Mouse (Mus musculus): ENCODE measurements at regions not wholly inside any gene's neighbourhood (a gene's known extent, or its start where the extent isn't known, plus 50 kb on each side); places are given as distances from the start of the nearest gene placed in this dataset.
"Not testable (repeated sequence)": the region's sequence is repeated elsewhere in the genome, so short reads cannot be mapped to it uniquely, and the experiment has no call there.

- no peak for DNase-seq
Measured at GRCm38 (mm10) chr2:133748493-133748892, 196.5 kb downstream of the Bmp2 start.

DNA sequence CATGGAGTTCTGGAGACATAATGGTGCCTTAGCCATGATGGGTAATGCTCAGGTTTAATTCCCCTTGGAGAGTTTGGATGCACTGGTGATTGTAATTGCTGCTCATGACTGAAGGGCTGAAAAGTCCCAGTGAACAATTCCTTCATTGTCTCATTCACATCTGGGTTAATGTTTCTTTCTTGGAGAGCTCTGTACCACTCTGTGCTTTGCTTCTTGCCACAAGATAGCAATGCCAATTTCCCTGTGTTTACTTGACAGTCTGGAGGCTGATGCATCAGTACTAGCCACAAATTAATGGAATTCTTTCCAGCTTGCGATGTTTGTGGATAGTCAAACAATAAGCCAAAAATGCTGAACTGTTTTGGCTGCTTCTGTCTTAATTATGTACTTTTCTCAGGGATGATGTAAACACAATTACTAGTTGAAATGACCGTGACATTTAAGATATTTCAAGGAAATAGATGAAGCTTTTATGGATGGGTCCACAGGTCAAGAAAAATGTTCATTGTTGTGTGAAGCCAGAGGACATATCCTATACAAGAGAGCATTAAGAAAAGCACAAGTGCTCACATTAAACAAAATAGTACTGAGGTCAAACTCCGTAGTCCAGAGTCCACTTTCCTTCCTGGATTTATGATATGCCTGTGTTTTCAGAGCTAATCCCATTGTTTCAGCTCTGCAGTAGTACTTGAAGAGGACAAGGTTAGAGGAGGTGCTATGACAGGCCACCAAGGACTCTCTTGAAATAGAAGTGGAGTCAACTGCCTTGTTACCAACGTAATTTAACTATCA lies 198.1 kb downstream of the Bmp2 start:
- DNase-seq = no peak

- DNase-seq = no peak
Measured at GRCm38 (mm10) chr2:133754088-133754487, 202.1 kb downstream of the Bmp2 start.

DNA sequence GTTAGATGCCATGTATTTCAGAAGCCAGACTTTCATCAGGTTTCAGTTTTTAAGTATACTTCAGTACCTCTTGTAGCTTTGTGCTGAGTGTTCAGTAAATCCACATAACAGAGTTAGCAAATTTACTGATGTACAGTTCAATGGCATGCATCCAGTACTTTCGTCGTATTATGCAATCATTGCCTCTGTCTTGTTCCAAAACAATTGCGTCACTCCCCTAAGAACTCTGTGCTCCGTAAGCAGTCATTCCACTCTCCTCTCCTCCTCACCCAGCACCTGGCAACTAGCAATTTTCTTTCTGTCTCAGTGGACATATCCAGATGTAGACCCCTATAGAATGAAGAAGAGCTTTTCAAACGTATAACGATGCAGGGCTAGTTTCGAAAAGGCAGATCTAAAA lies 209.5 kb downstream of the Bmp2 start:
- peak; percentile 73 for DNase-seq

- DNase-seq = no peak
Measured at GRCm38 (mm10) chr2:133768546-133768945, 216.6 kb downstream of the Bmp2 start.

DNA sequence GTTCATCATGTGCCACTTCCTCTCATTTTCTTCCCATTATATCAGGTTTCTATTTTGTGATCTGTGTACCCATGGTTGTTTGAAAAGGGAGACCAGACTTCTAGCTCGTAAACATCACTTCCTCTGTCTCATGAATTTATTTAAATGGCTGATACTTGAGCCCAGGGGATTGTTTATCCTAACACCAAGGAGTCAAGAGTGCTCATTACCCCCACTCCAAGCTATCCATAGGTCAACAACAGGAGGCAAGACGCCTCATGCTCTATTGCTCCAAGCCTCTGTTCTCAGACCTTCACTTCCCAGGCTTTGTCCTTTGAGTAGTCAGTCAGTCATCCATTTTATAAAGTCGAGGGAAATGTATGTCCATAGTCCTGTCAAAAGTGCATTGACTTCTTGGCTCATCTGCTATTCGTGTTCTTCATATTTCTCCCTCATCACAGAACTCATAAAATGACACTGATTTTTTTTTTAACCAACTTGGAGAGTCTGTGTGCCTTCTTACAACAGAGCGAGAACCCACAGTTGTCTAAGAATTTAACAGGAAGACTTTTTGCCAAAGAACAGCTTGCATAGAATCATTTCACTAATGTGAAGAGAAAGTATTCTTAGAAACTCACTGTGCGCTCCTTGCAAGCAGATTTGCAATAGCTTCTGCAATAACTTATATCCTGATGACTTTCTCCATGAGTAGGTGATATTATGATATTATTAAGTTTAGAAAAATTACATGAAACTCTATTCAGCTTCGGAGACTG lies 231.8 kb downstream of the Bmp2 start:
- DNase-seq = peak; percentile 38

DNA sequence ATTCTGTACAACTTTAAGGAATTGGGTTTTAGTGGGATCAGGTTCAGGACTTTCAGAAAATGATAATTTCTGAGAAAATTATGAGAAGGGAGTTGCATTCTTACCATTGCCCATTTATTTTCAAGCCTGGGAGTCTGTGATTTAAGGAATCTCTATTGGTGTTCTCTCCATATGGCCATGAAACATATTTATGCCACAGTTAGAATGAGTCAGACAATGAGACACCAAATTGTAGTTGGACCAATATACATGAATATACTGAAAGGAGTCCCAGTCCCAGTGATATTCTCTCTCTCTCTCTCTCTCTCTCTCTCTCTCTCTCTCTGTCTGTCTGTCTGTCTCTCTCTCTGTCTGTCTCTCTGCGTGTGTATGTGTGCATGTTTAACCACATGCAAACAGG lies 239.1 kb downstream of the Bmp2 start:
- no peak for DNase-seq

DNA sequence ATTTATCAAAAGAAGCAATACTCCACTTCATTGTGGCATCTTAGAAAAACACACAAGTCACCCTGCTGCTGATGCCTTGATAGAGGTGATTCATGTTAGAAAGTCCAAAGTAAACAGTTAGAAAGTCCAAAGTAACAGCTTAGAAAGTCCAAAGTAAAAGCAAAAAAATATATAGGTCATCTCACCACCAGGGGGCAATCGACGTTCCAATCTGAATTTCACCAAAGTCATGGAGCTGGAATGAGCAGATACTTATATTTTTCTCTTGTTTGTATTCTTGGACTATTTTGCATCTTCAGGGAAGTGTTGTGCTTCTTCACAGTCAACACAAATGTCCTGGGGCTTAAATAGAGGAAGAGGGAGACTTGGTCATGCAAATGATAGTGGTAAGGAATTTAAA lies 241.3 kb downstream of the Bmp2 start:
- DNase-seq = peak; percentile 45

- DNase-seq = no peak
Measured at GRCm38 (mm10) chr2:133802666-133803065, 250.7 kb downstream of the Bmp2 start.

DNA sequence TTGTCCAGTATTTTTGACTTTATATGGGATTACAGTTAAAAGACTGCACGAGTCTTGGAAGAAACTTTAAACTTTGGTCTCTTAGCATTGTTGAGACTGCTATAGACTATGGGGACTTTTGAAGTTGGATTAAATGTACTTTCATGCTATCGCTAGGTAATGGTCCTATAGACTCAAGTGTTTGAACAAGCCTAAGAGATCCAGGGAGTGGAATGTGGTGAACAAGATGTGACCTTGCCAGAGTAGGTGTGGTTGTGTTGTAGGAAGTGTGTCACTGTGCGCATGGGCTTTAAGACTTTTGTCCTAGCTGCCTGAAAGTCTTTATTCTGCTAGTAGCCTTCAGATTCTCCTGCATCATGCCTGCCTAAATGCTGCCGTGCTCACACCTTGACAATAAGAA lies 269.5 kb downstream of the Bmp2 start:
- DNase-seq = no peak

DNA sequence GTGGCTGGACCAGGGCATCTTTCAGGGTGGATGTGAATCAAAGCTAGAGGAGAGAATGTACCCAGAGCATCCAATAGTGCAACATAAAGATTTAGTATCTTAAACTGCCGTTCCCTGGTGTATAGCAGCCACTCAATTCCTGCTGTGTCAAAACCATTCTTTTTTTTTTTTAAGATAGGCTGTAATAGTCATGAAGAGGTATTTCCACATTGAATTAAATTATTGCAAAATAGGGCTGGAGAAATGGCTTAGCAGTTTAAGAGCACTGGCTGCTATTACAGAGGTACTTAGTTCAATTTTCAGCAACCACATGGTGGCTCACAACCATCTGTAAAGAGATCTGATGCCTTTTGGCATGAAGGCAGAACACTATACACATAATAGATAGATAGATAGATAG lies 277.4 kb downstream of the Bmp2 start:
- DNase-seq = no peak

GRCm38 (mm10) chr2:133850485-133850884 lies 298.5 kb downstream of the Bmp2 start:
- DNase-seq = no peak

DNA sequence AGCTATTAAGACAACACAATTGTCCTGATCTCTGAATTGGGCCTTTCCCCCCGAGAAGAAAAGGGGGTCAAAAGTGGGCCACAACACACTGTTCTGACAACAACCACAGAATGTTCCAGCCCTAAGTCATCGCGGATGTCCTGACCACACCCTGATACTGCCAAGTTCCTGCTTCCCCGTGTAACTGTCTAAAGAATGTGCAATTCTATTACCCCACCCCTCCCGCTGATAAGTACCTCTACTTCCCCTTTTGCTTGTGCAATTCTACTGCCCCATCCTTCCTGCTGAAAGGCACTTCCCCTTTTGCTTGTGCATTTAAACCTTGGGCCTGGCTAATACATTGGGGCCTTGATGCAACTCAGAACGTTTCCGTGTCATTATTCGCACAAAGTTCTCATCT lies 323.0 kb downstream of the Bmp2 start:
- DNase-seq = not testable (repeated sequence)

GRCm38 (mm10) chr2:133883682-133884081 lies 331.7 kb downstream of the Bmp2 start:
- no peak for DNase-seq

DNA sequence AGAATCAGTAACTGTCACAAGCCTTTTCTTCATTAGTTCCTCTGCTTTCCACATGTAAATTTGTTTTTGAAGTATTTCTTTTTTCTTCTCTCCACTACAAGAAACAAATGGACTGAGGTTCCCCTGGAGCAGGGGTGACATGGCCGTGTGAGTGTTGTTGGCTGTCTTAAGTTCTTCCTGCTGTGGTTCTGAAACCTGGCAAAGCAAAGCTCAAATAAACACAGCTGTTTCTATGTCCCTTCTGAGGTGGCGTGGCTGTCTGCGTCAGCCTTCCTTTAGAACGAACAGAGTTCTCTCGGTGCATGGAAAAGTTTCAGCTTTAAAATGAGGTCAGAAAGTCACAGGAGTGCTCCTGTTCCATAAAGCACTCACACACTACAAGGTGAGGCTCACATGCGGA lies 354.3 kb downstream of the Bmp2 start:
- peak; percentile 29 for DNase-seq
